Mouse (Mus musculus) neural tube, embryonic 12.5 days (tissue): ENCODE results near the gene Ptprg. TPM values are rescaled to one million over a fixed set of nuclear protein-coding genes. Genes with fewer than 3 reads are reported as not detected.

ENCODE experiments used
- ATAC-seq: fragments of 200-750 bp; cut with Nextera tagmentation; 2 replicates; pipeline ENCODE4 v1.8.0; 2017; ENCODE audit warnings: low read depth, mild to moderate bottlenecking, moderate TSS enrichment, moderate library complexity; ENCODE audit not compliant: low FRiP score
- H3K27ac ChIP-seq: fragments of 300-500 bp; sonication (generic); 2 replicates; pipeline ENCODE4 v1.5.1; 2016
- H3K27me3 ChIP-seq: fragments of 300-500 bp; sonication (generic); replicated peaks from 2 replicates; pipeline ENCODE4 v1.6.1; 2016; ENCODE audit warnings: mild to moderate bottlenecking
- H3K36me3 ChIP-seq: fragments of 300-500 bp; sonication (generic); 2 replicates; pipeline ENCODE4 v1.6.1; 2016; ENCODE audit warnings: mild to moderate bottlenecking
- H3K4me1 ChIP-seq: fragments of 300-500 bp; sonication (generic); 2 replicates; pipeline ENCODE4 v1.6.1; 2016
- H3K4me2 ChIP-seq: fragments of 300-500 bp; sonication (generic); replicated peaks from 2 replicates; pipeline ENCODE4 v1.6.1; 2016; ENCODE audit warnings: mild to moderate bottlenecking
- H3K4me3 ChIP-seq: fragments of 300-500 bp; sonication (generic); 2 replicates; pipeline ENCODE4 v1.5.1; 2016
- H3K9ac ChIP-seq: fragments of 300-500 bp; sonication (generic); 2 replicates; pipeline ENCODE4 v1.6.1; 2016; ENCODE audit warnings: mild to moderate bottlenecking
- H3K9me3 ChIP-seq: fragments of 300-500 bp; sonication (generic); 2 replicates; pipeline ENCODE4 v1.6.1; 2016; ENCODE audit warnings: mild to moderate bottlenecking
- WGBS: fragments of 180-500 bp; shearing (Covaris S2); methylation state at CpG from one replicate; pipeline ENCODE4 v1.1.7; 2016; 5-methylcytosine and 5-hydroxymethylcytosine counted together
- polyA plus RNA-seq: library from polyadenylated mRNA; unstranded; fragments of >200 nt; fragmentation: Nextera tagmentation; extraction: Ambion mirVana; gene quantifications from 2 replicates; pipeline ENCODE4 v1.2.1, GENCODE M21; 2016

Ptprg gene
- polyA plus RNA-seq, 1 experiment from 2014 or later = 41.8 TPM

GRCm38 (mm10) chr14:11819326-11819725 is 266.0 kb downstream of the Ptprg start:
- Histone ChIP-seq H3K27ac (no peak overlapping the region), H3K9me3 (no peaks in the 10 kb centered on the region), H3K36me3 (no peaks in the 10 kb centered on the region), H3K9ac (no peak overlapping the region), H3K4me3 (no peak overlapping the region), H3K4me2 (no peak overlapping the region), H3K4me1 (no peaks in the 10 kb centered on the region), H3K27me3 (no peaks in the 10 kb centered on the region)
- no peak for ATAC-seq
- WGBS = 92% methylated on average over 2 of the region's 2 CpGs

GRCm38 (mm10) chr14:11822830-11823700 is 269.7 kb downstream of the Ptprg start:
- no peak overlapping the region for H3K9ac ChIP-seq
- H3K27ac ChIP-seq = no peak overlapping the region
- no peaks in the 10 kb centered on the region for H3K36me3 ChIP-seq
- 46% methylated on average over 7 of the region's 7 CpGs for WGBS
- H3K4me3 ChIP-seq = no peak overlapping the region
- ATAC-seq = no peak
- H3K9me3 ChIP-seq = no peaks in the 10 kb centered on the region
- no peak overlapping the region for H3K4me2 ChIP-seq
- no peaks in the 10 kb centered on the region for H3K4me1 ChIP-seq
- no peaks in the 10 kb centered on the region for H3K27me3 ChIP-seq

GRCm38 (mm10) chr14:11823701-11824095 is 270.4 kb downstream of the Ptprg start:
- ATAC-seq = no peak
- H3K4me3 ChIP-seq = no peak overlapping the region
- H3K4me1 ChIP-seq = no peaks in the 10 kb centered on the region
- no peaks in the 10 kb centered on the region for H3K36me3 ChIP-seq
- WGBS = 79% methylated on average over 6 of the region's 6 CpGs
- H3K9me3 ChIP-seq = no peaks in the 10 kb centered on the region
- H3K4me2 ChIP-seq = no peak overlapping the region
- H3K27me3 ChIP-seq = no peaks in the 10 kb centered on the region
- H3K9ac ChIP-seq = no peak overlapping the region
- H3K27ac ChIP-seq = no peak overlapping the region

GRCm38 (mm10) chr14:11824915-11825314 is 271.6 kb downstream of the Ptprg start:
- no peak overlapping the region for H3K4me2 ChIP-seq
- no peak for ATAC-seq
- no peaks in the 10 kb centered on the region for H3K27me3 ChIP-seq
- no peaks in the 10 kb centered on the region for H3K4me1 ChIP-seq
- no peaks in the 10 kb centered on the region for H3K9me3 ChIP-seq
- WGBS = 44% methylated on average over 8 of the region's 8 CpGs
- no peak overlapping the region for H3K4me3 ChIP-seq
- no peaks in the 10 kb centered on the region for H3K36me3 ChIP-seq
- no peak overlapping the region for H3K27ac ChIP-seq
- H3K9ac ChIP-seq = no peak overlapping the region

GRCm38 (mm10) chr14:11825551-11825950 is 272.2 kb downstream of the Ptprg start:
- no peak for ATAC-seq
- Histone ChIP-seq H3K9me3 (no peaks in the 10 kb centered on the region), H3K27ac (no peak overlapping the region), H3K4me3 (no peak overlapping the region), H3K4me2 (no peak overlapping the region), H3K4me1 (no peaks in the 10 kb centered on the region), H3K9ac (no peak overlapping the region), H3K27me3 (no peaks in the 10 kb centered on the region), H3K36me3 (no peaks in the 10 kb centered on the region)
- WGBS = 88% methylated on average over 2 of the region's 2 CpGs

GRCm38 (mm10) chr14:11828086-11828485 is 274.8 kb downstream of the Ptprg start:
- no peak overlapping the region for H3K4me3 ChIP-seq
- no peaks in the 10 kb centered on the region for H3K9me3 ChIP-seq
- H3K4me1 ChIP-seq = no peaks in the 10 kb centered on the region
- no peaks in the 10 kb centered on the region for H3K27me3 ChIP-seq
- H3K9ac ChIP-seq = no peak overlapping the region
- no peaks in the 10 kb centered on the region for H3K36me3 ChIP-seq
- 37% methylated on average over 4 of the region's 4 CpGs for WGBS
- H3K27ac ChIP-seq = no peak overlapping the region
- H3K4me2 ChIP-seq = no peak overlapping the region
- ATAC-seq = no peak

- no peak for ATAC-seq
- no peak overlapping the region for H3K9ac ChIP-seq
- H3K27ac ChIP-seq = no peak overlapping the region
- H3K9me3 ChIP-seq = no peaks in the 10 kb centered on the region
- H3K4me3 ChIP-seq = no peak overlapping the region
- H3K27me3 ChIP-seq = no peaks in the 10 kb centered on the region
- WGBS = 96% methylated on average over 3 of the region's 3 CpGs
- no peaks in the 10 kb centered on the region for H3K4me1 ChIP-seq
- H3K36me3 ChIP-seq = no peaks in the 10 kb centered on the region
- no peak overlapping the region for H3K4me2 ChIP-seq
Measured at GRCm38 (mm10) chr14:11833678-11834077, 280.3 kb downstream of the Ptprg start.

GRCm38 (mm10) chr14:11835706-11836445 is 282.5 kb downstream of the Ptprg start:
- Histone ChIP-seq H3K4me3 (no peak overlapping the region), H3K27ac (no peak overlapping the region), H3K9me3 (no peaks in the 10 kb centered on the region), H3K4me2 (no peak overlapping the region), H3K4me1 (no peaks in the 10 kb centered on the region), H3K9ac (no peak overlapping the region), H3K36me3 (no peaks in the 10 kb centered on the region), H3K27me3 (no peaks in the 10 kb centered on the region)
- 80% methylated on average over 12 of the region's 12 CpGs for WGBS
- ATAC-seq = no peak

GRCm38 (mm10) chr14:11837714-11838113 is 284.4 kb downstream of the Ptprg start:
- Histone ChIP-seq H3K36me3 (no peaks in the 10 kb centered on the region), H3K9ac (no peak overlapping the region), H3K4me1 (no peaks in the 10 kb centered on the region), H3K27me3 (no peaks in the 10 kb centered on the region), H3K4me2 (no peak overlapping the region), H3K4me3 (no peak overlapping the region), H3K27ac (no peak overlapping the region), H3K9me3 (no peaks in the 10 kb centered on the region)
- ATAC-seq = no peak
- 86% methylated on average over 1 of the region's 1 CpGs for WGBS

GRCm38 (mm10) chr14:11841621-11842020 is 288.3 kb downstream of the Ptprg start:
- Histone ChIP-seq H3K4me2 (no peak overlapping the region), H3K9me3 (no peaks in the 10 kb centered on the region), H3K9ac (no peak overlapping the region), H3K4me3 (no peak overlapping the region), H3K36me3 (no peaks in the 10 kb centered on the region), H3K4me1 (no peaks in the 10 kb centered on the region), H3K27me3 (no peaks in the 10 kb centered on the region), H3K27ac (no peak overlapping the region)
- WGBS = 77% methylated on average over 4 of the region's 4 CpGs
- ATAC-seq = no peak

- Histone ChIP-seq H3K9me3 (no peaks in the 10 kb centered on the region), H3K36me3 (no peaks in the 10 kb centered on the region), H3K4me3 (no peak overlapping the region), H3K9ac (no peak overlapping the region), H3K27me3 (no peaks in the 10 kb centered on the region), H3K27ac (no peak overlapping the region), H3K4me1 (no peaks in the 10 kb centered on the region), H3K4me2 (no peak overlapping the region)
- 86% methylated on average over 3 of the region's 3 CpGs for WGBS
- ATAC-seq = no peak
Measured at GRCm38 (mm10) chr14:11852896-11853295, 299.6 kb downstream of the Ptprg start.

GRCm38 (mm10) chr14:11855499-11855898 is 302.2 kb downstream of the Ptprg start:
- Histone ChIP-seq H3K4me1 (no peaks in the 10 kb centered on the region), H3K27me3 (no peaks in the 10 kb centered on the region), H3K27ac (no peak overlapping the region), H3K4me3 (no peak overlapping the region), H3K36me3 (no peaks in the 10 kb centered on the region), H3K9me3 (no peaks in the 10 kb centered on the region), H3K9ac (no peak overlapping the region), H3K4me2 (no peak overlapping the region)
- ATAC-seq = no peak
